Mouse (Mus musculus): ENCODE measurements around the gene Lrrc20. TPM values are rescaled to one million over a fixed set of nuclear protein-coding genes. Genes with fewer than 3 reads are reported as not detected.

Gene Lrrc20
- polyA plus RNA-seq, 1 experiment from 2014 or later = 5.6 TPM

- Histone ChIP-seq H3K4me2 (no peak overlapping the region), H3K9me3 (no peaks in the 10 kb centered on the region), H3K4me1 (no peaks in the 10 kb centered on the region), H3K27me3 (replicated peaks) (no peaks in the 10 kb centered on the region), H3K36me3 (no peaks in the 10 kb centered on the region), H3K27ac (no peak overlapping the region), H3K4me3 (replicated peaks) (no peak overlapping the region), H3K9ac (no peak overlapping the region)
- WGBS = 92% methylated on average over 6 of the region's 6 CpGs
- ATAC-seq (ENCODE audit: insufficient read depth, low FRiP score, low read depth) = no peak
Measured at GRCm38 (mm10) chr10:61520714-61521113, 45.1 kb downstream of the Lrrc20 start.

DNA sequence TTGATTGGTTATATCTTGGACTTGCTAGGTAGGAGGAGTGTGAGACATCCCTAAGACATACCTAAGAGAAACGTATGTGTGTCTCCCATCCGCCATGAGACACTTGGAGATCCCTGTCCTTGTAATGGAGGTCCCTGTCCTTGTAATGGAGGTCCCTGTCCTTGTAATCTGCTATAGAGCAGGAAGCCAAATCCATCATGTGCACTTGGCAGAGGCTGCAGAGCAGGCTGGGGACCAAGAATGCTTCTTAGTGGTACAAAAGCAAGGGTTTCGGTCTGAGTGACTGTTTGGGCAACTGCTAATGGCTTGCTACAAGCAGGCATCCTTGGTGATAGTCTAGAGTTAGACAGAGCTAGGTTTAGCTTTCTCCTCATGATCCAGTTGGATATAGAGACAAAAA, 55.3 kb downstream of the Lrrc20 start:
- Histone ChIP-seq H3K9me3 (no peaks in the 10 kb centered on the region), H3K4me2 (no peak overlapping the region), H3K27me3 (replicated peaks) (no peaks in the 10 kb centered on the region), H3K4me1 (peaks cover 15% of the 10 kb centered on the region), H3K27ac (no peak overlapping the region), H3K36me3 (no peaks in the 10 kb centered on the region), H3K9ac (no peak overlapping the region), H3K4me3 (replicated peaks) (no peak overlapping the region)
- no peak for ATAC-seq (ENCODE audit: insufficient read depth, low FRiP score, low read depth)
- 86% methylated on average over 3 of the region's 3 CpGs for WGBS

- no peaks in the 10 kb centered on the region for H3K36me3 ChIP-seq
- 86% methylated on average over 7 of the region's 7 CpGs for WGBS
Measured at GRCm38 (mm10) chr10:61533285-61533684, 57.7 kb downstream of the Lrrc20 start.

DNA sequence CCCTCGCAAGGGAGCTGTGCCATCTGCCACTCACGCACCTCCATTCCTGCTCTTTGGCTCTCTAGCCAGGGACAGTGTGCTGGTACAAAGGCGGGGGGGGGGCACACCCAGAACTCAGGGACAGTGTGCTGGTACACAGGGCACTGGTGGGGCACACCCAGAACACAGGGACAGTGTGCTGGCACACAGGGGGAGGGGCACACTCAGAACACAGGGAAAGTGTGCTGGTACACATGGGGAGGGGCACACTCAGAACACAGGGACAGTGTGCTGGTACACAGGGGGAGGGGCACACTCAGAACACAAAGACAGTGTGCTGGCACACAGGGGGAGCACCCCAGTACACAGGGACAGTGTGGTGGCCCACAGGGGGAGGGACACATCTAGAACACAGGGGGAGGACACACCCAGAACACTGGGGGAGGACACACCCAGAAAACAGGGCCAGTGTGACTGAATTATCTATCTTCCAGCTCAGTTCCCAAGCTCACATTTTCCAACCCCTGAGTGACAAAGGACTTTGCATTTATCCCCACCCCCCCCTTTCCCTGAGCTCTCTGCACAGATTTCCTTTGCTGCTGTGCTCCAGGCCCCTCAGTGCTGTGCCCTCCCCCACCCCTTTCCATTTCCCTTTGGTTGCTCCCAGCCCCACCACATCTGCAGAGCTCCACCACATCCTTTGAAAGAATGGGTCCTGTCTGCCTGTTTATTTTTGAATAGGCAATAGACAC, 58.9 kb downstream of the Lrrc20 start:
- Histone ChIP-seq H3K4me3 (replicated peaks) (no peak overlapping the region), H3K4me2 (no peak overlapping the region), H3K27me3 (replicated peaks) (no peaks in the 10 kb centered on the region), H3K9ac (no peak overlapping the region), H3K4me1 (peaks cover 26% of the 10 kb centered on the region), H3K27ac (peak overlapping the region; percentile 65), H3K9me3 (no peaks in the 10 kb centered on the region), H3K36me3 (no peaks in the 10 kb centered on the region)
- ATAC-seq (ENCODE audit: insufficient read depth, low FRiP score, low read depth) = 0 out of 2 replicates have a peak, but pooled peaks have one; percentile 53
- whole genome bisulfite sequencing = 71% methylated on average over 3 of the region's 3 CpGs

More at GRCm38 (mm10) chr10:61533285-61533684, 57.7 kb downstream of the Lrrc20 start:
- ATAC-seq (ENCODE audit: insufficient read depth, low FRiP score, low read depth) = no peak
- no peak overlapping the region for H3K4me2 ChIP-seq
- no peaks in the 10 kb centered on the region for H3K27me3 ChIP-seq (replicated peaks)
- H3K27ac ChIP-seq = no peak overlapping the region
- no peak overlapping the region for H3K9ac ChIP-seq
- H3K4me1 ChIP-seq = peaks cover 26% of the 10 kb centered on the region
- no peak overlapping the region for H3K4me3 ChIP-seq (replicated peaks)
- no peaks in the 10 kb centered on the region for H3K9me3 ChIP-seq

GRCm38 (mm10) chr10:61535441-61535840, 59.8 kb downstream of the Lrrc20 start:
- Histone ChIP-seq H3K4me1 (peaks cover 26% of the 10 kb centered on the region), H3K9ac (no peak overlapping the region), H3K9me3 (no peaks in the 10 kb centered on the region), H3K27ac (peak overlapping the region; percentile 44; the same call in 1 of the 2 replicates), H3K4me3 (replicated peaks) (no peak overlapping the region), H3K4me2 (no peak overlapping the region), H3K36me3 (no peaks in the 10 kb centered on the region), H3K27me3 (replicated peaks) (no peaks in the 10 kb centered on the region)
- 82% methylated on average over 4 of the region's 4 CpGs for WGBS
- no peak for ATAC-seq (ENCODE audit: insufficient read depth, low FRiP score, low read depth)

DNA sequence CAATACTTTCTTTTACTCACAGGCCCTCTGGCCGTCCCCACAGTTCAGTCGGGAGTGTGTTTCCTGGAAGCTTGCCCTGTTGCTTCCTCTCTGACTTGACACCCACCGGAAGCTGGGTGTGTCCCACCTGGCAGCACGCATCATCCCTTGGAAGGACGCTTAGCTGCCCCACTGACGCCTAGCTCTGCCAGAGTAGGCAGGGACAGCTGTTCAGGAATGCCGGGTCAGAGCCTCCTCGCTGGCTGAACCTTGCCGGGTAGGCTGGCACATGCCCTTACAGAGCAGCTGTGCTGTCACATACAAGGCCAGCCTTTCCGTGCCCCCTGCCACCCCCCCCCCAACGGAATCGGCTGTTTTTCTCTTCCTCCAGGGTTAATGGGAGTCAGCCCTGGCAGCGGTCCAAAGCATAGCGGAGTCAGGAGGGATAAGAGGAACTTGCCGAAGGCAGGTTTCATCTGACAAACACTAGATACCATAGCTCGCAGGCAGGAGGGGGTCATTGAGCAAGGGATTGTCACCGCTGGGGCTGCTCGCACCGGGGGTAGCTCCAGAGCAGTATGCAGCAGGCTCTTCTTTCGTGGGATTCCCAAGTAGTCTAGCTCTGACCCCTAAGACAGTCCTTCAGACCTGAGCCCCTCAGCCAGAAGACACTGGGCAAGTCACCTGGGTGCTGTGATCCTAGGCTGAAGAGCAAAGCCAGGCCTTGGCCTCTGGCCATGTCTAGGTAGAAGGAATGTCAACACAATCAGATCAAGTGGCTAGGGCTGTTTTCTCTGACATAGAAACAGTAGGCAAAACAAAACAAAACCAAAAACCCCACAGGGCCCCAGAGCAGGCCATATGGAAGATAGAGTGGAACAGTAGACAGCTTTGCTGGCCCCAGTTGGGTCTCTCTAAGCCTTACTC, 60.8 kb downstream of the Lrrc20 start:
- no peaks in the 10 kb centered on the region for H3K9me3 ChIP-seq
- WGBS = 20% methylated on average over 20 of the region's 20 CpGs
- peak overlapping the region; percentile 37 for H3K4me2 ChIP-seq
- H3K4me3 ChIP-seq (replicated peaks) = no peak overlapping the region
- H3K36me3 ChIP-seq = no peaks in the 10 kb centered on the region
- H3K27me3 ChIP-seq (replicated peaks) = no peaks in the 10 kb centered on the region
- H3K4me1 ChIP-seq = peaks cover 26% of the 10 kb centered on the region
- peak; percentile 59; the same call in 1 of the 2 replicates for ATAC-seq (ENCODE audit: insufficient read depth, low FRiP score, low read depth)
- peak overlapping the region; percentile 44 for H3K27ac ChIP-seq
- H3K9ac ChIP-seq = no peak overlapping the region

DNA sequence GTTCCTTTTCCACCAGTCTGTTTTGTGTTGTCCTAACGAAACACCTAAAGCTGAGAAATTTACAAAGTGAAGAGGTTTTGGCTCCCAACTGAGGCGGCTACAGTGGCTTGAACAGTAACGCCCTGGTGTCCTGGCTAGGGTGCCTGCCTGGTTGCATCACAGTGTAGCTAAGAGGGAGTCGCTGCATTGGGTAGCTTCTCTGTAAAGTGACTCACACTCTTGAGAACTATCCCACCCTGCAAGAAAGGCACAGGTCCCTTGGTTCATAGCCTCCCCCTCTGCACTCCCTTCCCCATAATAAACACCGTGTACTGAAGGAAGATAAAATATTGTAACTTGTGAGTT, 61.4 kb downstream of the Lrrc20 start:
- H3K27ac ChIP-seq = peak overlapping the region; percentile 44
- 78% methylated on average over 5 of the region's 5 CpGs for WGBS

GRCm38 (mm10) chr10:61538446-61538845, 62.8 kb downstream of the Lrrc20 start:
- Histone ChIP-seq H3K4me1 (peaks cover 26% of the 10 kb centered on the region), H3K4me2 (no peak overlapping the region), H3K9me3 (no peaks in the 10 kb centered on the region), H3K27ac (no peak overlapping the region), H3K4me3 (replicated peaks) (no peak overlapping the region), H3K27me3 (replicated peaks) (no peaks in the 10 kb centered on the region), H3K36me3 (no peaks in the 10 kb centered on the region), H3K9ac (no peak overlapping the region)
- WGBS = 62% methylated on average over 4 of the region's 4 CpGs
- no peak for ATAC-seq (ENCODE audit: insufficient read depth, low FRiP score, low read depth)

More for the DNA sequence above, 61.4 kb downstream of the Lrrc20 start:
- no peak for ATAC-seq (ENCODE audit: insufficient read depth, low FRiP score, low read depth)
- Histone ChIP-seq H3K36me3 (no peaks in the 10 kb centered on the region), H3K9me3 (no peaks in the 10 kb centered on the region), H3K4me1 (peaks cover 26% of the 10 kb centered on the region), H3K27me3 (replicated peaks) (no peaks in the 10 kb centered on the region), H3K4me3 (replicated peaks) (no peak overlapping the region), H3K4me2 (no peak overlapping the region), H3K9ac (no peak overlapping the region)

DNA sequence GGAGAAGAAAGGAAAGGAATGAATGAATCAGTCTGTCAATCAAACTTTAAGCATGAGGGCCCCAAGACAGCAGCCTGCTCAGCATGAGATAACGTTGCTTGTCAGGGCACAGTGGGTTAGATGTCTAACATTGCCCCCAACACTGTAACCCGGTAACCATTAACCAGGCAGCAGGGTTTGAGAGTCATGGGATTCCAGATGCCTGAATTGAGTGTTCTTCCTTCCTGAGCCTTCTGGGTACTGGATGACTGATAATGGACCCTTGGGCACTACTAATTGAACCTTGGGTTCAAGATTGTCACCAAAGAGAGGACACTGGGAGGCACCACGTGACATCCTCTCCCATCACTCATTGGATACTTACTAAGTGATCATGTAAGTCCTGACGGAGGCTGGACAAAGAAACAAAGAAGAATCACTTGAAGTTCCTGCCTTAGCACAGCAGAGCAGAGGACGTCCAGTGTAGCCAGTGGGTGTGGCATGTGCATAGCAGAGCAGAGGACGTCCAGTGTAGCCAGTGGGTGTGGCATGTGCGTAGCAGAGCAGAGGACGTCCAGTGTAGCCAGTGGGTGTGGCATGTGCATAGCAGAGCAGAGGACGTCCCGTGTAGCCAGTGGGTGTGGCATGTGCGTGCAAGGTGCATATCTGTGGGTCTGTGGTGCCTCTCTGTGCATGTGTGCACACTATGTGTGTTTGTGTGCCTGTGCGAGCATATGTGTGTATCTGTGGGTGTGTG, 68.7 kb downstream of the Lrrc20 start:
- Histone ChIP-seq H3K4me2 (peak overlapping the region; percentile 27), H3K4me1 (peaks cover 17% of the 10 kb centered on the region), H3K9ac (no peak overlapping the region), H3K27me3 (replicated peaks) (no peaks in the 10 kb centered on the region), H3K4me3 (replicated peaks) (no peak overlapping the region), H3K9me3 (no peaks in the 10 kb centered on the region), H3K36me3 (no peaks in the 10 kb centered on the region), H3K27ac (no peak overlapping the region)
- peak; percentile 81 for ATAC-seq (ENCODE audit: insufficient read depth, low FRiP score, low read depth)
- 33% methylated on average over 12 of the region's 12 CpGs for WGBS

DNA sequence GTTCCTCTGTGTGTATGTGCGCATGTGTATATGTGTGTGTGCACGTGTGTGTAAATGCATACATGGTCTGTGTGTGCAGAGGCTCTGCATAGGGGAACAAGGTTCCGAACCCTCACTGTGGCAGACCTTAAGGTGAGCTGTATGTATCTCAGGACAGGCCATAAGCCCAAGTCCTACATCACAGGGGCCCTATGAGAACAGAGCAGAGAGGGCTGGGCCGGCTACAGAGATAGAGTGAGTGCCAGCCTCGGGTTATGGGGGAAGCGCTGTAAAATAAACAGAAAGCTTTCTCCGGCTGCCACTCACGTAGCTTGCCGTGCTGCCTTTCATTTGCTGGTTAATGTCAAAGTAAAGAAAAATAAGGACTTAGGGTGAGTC, 69.3 kb downstream of the Lrrc20 start:
- Histone ChIP-seq H3K9me3 (no peaks in the 10 kb centered on the region), H3K4me1 (peaks cover 17% of the 10 kb centered on the region), H3K4me2 (peak overlapping the region; percentile 27), H3K36me3 (no peaks in the 10 kb centered on the region), H3K27ac (no peak overlapping the region), H3K4me3 (replicated peaks) (no peak overlapping the region), H3K27me3 (replicated peaks) (no peaks in the 10 kb centered on the region), H3K9ac (no peak overlapping the region)
- ATAC-seq (ENCODE audit: insufficient read depth, low FRiP score, low read depth) = peak; percentile 33; the same call in 1 of the 2 replicates
- WGBS = 40% methylated on average over 9 of the region's 9 CpGs

DNA sequence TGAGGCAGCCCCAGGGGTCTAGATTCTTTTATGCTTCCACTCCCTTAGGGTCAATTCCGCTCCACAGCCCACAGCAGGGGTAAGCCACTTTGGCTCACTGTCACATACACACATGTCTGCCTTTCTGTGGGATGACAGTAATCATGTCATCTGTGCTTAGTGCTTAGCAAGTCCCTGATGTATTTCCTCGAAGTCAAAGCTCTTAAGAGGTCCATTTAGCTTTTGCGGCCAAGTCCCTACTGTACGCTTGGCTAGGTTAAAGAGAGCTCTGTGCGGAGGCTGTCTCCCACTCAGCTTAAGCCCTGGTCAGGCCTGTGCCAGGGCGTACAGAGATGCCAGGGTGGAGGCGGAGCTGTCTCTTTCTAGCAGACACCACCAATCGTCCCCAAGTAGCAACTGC, 74.5 kb downstream of the Lrrc20 start:
- H3K4me1 ChIP-seq = 0 out of 2 replicates have a peak, but pooled peaks cover 2% of the 10 kb centered on the region
- no peak overlapping the region for H3K9ac ChIP-seq
- H3K27ac ChIP-seq = no peak overlapping the region
- H3K4me2 ChIP-seq = no peak overlapping the region
- no peak for ATAC-seq (ENCODE audit: insufficient read depth, low FRiP score, low read depth)
- H3K9me3 ChIP-seq = no peaks in the 10 kb centered on the region
- H3K27me3 ChIP-seq (replicated peaks) = no peaks in the 10 kb centered on the region
- 83% methylated on average over 8 of the region's 8 CpGs for WGBS
- no peaks in the 10 kb centered on the region for H3K36me3 ChIP-seq
- no peak overlapping the region for H3K4me3 ChIP-seq (replicated peaks)
